Mouse (Mus musculus) MN1 (cell line): Measurements from ENCODE around the gene Sdk1.

Experiments used
- DNase-seq: peaks from one replicate; pipeline ENCODE4 v3.0.0-alpha.2; 2016; ENCODE audit warnings: low spot score

Sdk1 gene

DNA sequence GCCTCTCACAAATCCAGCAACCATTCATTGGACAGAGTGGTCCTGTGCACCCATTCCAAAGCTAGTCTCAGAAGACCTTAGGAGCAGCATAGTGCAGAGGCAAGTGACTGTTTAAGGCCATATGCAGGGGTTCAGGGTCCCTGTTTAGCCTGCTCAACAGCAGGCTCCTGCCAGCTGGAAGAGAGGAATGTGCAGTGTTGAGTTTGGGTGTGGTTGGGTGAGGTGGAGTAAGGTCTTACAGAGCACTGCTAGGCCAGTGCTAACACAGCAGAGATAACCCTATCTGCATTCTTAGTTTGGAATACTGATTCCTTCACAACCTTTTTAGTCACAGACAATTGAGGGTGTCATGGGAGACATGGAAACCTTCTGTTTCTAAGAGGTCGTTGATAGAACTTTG lies 206.0 kb downstream of the Sdk1 start:
- no peak for DNase-seq

DNA sequence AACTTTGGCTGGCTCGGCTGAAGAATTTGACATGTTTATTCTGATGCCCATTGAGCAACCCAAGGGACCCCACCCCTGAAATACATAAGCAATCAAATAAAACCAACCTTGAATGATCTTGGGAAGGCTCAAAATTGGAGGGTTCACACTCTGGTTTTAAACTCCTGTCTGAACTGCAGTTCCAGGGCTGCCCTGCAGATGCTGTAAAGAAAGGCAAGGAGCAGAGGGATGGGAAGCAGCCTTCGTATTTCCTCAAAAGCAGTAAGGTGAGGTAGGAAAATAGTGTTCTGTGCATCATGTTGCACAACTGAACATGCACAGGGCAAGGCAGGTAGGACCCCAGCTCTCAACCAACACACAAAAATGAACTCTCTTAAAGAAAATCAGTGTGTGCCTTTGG lies 222.1 kb downstream of the Sdk1 start:
- DNase-seq = no peak

DNA sequence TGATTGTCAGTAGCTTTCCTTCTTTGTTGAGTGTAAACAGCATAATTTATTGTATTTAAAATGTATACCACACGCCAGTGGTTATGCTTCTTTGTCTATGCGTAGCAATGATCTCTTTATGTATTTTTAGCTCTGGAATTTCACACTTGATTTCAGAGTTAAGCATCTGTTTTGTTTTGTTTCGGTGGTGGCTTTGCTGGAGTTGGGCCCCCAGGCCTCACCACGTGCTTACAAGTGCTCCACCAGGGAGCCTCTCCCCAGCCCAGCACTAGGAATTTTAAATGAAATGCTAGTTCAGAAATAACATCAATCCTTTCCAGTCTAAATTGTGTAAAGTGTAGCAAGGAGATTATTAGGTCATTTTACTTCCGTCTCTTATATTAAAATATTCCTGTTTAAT lies 227.5 kb downstream of the Sdk1 start:
- DNase-seq = no peak

DNA sequence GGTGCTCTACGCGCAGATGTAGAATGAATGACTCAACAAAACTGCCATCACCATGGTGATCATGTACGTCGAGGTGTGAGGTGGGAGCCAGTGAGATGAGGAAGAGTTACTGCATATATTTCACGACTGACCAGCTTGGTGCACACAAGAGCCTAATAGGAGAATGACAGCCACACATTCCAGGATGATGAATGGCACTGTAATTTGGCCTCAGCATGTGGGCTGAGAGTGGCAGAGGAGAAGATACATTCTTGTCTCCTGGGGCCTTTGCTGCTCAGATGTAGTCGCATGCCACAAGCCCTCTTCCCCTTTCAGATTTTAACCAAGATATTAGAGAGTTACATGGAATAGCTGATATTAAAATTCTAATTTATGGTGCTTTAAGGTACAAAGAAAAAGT lies 264.0 kb downstream of the Sdk1 start:
- DNase-seq = no peak

DNA sequence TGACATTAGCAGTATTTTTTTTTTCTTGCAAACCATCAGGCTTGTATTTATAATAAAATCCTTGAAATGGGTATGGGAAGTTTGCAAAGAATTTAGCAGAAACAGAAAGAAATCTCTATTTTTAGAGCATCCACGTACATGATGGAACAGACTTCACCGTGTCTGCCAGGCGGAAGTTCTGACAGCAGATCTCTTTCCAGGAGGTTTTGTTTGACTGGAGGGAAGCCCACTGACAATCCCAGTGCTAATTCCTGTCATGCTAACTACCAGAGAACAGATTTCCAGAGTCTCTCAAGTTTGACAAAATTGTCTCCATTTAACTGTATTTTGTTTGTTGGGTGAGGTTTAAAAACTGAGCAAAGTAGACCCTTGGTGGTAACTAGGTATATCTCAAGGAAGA lies 265.1 kb downstream of the Sdk1 start:
- no peak for DNase-seq

DNA sequence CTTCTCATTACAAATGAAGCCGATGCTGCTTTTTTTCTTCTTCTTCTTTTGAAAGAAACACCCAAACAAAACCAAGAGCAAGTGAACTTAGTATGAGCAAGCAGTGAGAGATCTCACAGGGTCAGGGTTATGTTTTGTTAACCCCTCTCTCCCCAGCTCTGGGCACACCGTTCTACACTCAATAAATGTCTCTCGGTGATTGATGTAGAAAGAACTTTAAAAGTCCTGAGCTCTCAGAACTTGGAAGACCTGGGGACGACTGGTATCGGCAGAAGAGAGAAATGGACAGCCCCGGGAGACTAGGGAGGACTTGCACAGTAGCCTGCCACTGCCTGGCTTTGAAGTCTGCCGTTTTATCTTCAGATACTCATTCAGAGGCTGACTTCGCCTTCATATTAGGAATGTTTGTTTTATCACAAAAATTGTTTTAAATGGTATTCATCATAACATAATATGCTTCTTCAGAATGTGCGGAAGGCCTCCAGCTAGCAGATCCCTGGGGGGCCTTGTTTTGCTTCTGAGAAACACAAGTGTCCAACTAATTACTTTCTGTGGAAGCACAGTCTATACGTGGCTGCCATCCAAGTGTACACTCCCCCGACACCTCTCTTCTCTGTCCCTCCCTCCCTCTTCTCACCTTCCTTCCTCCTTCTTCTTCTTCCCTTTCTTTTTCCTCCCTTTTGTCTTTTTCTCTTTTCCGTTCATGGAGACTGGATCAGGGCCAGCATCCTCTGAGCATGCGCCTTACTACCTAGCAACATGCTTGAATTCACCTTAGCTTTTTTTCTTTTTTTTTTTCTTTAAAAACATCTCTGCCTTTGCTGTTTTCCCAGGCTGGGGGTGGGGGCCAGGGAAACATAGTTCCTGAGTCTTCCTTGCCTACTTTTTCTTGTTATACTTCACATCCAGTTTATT lies 283.8 kb downstream of the Sdk1 start:
- no peak for DNase-seq

DNA sequence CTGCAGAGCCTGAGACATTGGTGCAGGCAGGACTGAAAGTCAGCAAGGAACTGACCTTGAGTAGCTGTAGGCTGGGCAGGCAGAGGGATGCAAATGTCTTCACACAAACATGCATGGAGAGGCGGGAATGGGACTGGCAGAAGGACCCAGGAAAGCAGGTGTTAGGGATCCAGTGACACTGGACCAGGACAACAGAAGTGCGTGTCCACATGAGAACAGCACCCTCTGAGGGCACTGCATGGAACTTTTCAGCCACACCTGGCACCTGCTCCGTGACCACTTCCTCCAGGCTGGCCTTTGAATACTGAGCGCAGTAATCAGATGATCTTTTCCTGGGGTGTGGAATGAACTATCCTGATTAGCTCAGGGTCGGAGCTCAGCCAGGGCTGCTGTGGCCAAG lies 298.9 kb downstream of the Sdk1 start:
- DNase-seq = no peak

DNA sequence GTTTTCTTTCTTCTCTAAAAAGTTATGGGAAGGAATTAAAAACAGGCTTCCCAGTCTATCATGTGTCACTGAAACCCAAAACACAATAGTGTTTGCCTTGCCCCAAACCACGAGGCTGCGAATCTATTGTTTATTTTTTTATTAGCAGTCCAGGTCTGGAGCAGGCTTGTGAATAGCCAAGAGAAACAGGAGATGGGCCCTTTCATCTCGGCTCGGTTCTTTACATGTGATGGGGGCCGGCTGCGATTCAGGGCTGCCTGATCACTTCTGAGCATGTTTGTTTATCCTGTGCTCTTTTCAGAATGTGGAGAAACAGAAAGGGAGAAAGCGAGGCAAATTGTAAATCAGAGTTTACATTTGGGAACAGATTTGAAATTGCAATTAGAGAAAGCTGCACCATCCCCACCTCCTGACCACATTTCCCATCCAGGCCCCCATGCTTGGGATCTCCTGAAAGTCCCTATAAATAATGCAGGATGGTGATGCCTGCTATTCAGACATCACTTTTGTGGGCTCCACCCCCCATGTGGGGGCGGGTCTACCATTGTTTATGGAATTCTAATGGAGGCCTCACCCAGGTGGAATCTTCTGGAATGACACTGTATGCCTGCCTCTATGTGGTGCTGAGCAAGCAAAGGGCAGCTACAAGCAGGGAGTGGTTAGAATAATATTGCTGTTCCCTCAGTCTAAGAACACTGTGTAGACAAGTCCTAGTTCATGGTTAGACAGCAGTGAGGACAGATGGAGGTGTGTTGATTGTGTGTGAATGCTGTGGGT lies 301.8 kb downstream of the Sdk1 start:
- DNase-seq = no peak

DNA sequence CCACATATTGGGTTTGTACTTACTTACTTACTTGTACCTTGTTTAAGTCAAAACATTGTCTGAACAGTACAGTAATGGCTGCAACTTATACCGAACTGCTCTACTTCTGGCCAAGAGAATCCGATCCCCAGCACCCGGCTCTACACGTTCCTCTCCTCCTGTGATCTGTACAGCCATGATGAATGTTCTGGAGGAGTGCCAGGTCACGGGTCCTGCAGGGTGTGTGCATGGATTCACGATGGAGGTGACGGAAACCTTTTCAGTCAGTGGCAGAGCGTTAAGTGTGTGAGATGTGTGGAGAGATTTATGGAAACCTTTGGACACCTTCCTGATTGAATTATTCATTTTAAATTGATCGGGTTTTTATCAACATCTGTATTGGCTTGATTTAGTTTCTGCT lies 312.2 kb downstream of the Sdk1 start:
- DNase-seq = no peak

DNA sequence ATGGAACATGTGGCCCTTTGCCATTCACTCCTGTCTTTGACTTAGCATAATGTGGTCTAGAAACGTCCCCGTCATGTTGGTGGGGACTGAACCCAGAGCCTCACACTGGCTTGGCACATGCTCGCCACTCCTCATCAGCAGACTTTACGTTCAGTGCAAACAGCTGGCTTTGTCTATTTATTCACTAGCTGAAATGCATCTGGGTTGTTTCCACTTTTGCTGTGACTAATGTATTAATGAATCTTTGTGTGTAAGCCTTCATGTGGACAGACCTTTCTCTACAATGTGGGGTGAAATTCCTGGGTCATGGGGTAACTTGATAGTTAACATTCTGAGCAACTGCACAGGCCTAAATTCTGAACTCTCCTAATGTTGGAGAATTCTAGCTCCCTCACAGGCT lies 317.4 kb downstream of the Sdk1 start:
- DNase-seq = no peak

DNA sequence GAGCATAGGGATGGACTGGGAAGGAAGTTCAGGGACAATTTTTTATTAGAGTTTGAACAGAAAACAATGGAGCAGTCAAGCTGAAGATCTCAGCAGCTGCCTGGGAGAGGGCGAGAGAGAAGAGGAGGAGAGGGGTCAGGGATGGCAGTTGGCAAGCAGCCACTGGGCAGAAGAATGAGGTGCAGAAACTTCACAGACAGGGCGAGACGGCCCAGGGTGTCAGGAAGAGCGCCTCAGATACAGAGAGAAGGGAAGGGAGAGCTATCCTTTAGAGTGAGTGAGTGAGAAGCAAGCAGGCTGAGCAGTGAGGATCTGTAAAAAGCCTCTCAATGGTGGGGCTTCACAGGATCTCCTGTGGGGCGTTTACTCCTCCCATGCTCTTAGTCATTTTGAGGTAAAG lies 319.0 kb downstream of the Sdk1 start:
- no peak for DNase-seq

DNA sequence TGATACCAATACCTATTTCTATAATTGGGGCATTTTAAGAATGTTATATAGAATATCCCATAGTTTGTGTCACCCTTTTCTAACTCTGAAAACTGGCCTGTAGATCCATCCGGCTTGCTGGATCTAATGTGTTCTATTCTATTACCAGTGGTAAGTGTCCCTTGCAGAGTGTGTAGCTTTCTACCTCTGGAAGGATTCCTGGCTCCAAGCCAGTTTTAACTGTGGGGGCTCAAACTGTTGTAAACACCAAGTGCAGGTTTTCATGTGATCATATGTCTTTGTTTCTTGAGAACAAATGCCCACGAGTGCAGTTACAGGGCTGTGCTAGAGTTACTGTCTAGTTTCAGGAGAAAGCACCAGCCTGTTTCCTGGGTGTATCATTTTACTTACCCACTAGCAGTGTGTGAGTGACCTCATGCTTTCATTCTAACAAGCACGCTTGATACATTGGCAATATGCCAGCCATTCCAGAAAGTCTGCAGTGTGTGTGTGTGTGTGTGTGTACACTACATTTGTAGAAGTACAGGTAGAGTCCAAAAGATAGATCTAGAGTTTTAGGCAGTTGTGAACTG lies 320.8 kb downstream of the Sdk1 start:
- DNase-seq = no peak

DNA sequence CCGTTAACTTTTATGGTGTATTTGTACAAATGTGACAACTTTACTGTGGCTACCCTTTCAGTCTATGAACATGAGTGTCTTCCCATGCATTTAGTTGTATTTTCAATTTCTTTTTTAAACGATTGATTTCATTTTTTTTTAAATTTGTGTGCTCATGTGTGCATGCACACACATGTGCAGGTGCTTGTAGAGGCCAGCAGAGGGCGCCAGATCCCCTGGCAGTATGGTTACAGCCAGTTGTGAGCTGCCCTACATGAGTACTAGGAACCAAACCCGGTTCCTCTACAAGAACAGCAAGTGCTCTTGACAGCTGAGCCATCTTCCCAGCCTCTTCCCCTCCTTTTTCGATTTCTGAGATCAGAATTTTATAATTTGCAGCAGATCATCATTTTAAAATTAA lies 322.9 kb downstream of the Sdk1 start:
- no peak for DNase-seq

DNA sequence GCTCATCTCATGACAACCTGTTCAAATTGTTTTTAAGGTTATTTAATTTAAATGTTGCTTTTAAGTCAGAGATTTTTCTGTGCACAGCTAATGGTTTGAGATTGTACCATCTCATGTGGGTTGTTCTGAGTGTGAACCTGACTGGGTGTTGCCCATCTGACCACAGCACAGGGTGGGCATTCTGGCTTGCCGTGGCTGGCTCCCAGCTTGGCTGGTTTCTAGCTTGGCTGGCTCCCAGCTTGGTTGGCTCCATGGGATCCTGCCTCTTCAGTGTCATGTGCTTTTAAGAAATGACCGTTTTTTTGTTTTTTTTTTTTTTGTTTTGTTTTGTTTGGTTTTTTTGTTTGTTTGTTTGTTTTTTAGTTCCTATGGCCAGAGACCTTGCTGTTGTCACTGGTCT lies 326.8 kb downstream of the Sdk1 start:
- no peak for DNase-seq

DNA sequence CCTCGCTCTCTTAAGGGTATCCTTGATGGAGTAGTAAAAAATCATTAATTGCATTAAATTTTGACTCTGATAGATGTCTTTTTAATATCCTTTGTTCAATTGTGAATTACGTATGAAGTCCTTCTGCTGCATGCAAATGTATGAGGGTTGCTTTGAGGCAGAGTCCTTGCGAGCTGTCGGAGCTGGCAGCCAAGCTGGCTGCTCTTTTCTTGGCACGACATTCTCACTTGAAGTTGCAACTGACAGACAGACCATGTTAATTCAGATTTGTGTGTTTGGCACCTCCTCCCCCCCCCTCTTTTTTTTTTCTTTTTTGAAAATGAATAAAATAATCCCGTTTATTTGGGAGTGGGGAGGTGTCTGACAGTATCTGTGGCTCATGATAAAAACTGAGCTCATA lies 329.2 kb downstream of the Sdk1 start:
- DNase-seq = no peak

DNA sequence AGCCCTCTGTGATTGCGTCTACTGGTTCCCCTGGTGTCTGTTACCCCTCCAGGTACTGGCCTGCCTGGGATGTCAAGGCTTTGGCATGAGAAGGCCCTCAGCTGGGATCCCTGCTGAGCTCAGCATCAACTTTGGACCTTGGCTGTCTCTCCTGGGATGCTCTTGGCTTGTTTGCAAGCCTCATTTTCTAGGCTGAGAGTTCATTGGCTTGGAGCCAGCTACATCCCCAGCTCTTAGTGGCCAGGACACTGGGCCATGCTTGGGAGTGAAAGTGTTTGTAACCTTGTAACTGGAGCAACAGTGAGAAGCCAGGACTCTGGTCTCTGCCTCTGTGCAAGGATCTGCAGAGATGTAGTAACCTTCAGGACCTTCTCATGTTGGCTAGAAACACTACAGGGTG lies 333.0 kb downstream of the Sdk1 start:
- DNase-seq = no peak

DNA sequence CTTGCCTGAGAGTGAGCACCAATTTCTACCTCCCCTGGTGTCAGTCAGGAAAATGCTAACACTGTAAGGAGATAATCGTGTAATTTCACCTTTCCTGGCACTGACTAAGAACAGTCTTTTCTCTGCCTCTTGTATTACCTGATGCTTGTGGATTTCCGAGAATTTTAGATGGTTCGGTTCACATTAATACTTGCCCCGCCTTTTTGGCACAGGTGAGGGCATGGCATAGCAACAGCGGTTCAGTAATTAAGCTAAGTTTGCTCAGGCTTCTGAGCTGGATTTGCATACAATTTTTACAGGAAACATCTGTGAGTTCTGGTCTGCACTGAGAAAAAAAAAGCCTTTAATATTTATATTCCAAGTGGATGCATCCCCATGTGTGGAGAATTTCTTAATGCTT lies 350.0 kb downstream of the Sdk1 start:
- no peak for DNase-seq

DNA sequence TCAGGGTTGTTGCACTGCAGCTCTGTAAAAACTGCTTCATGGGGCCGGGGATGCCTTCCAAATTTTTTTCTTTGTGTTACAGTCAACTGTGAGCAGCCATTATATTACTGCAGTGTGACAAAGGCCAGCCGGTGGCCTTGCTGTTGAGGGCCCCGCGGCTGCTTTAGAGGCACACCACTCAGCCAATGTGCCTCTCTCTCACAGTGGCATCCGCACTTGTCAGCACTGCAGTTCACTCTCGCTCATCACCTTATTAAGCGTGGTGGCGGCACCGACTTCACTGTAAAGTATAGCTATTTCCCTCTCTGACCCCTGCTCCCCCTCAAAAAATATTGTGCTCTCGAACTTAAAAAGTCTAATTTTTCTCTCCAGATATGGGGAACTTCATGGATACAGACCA lies 371.4 kb downstream of the Sdk1 start:
- no peak for DNase-seq

DNA sequence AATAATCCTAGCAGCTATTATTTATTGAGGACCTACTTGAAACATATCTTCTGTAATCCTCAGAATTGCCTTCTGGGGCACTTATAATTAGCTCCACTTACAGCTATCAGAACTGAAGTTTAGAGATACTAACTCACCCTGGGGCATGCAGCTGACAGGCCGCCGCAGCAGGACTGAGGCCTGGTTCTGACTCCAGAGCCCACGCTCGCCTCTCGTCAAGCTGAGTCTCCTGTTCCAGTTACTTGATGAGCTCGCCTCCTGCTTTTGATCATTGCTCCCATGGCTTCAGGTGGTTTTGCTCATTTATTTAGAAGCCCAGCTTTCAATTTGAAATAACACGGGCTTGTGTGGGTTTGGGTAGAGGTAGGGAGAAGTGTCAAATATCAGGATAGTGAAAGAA lies 374.5 kb downstream of the Sdk1 start:
- no peak for DNase-seq

DNA sequence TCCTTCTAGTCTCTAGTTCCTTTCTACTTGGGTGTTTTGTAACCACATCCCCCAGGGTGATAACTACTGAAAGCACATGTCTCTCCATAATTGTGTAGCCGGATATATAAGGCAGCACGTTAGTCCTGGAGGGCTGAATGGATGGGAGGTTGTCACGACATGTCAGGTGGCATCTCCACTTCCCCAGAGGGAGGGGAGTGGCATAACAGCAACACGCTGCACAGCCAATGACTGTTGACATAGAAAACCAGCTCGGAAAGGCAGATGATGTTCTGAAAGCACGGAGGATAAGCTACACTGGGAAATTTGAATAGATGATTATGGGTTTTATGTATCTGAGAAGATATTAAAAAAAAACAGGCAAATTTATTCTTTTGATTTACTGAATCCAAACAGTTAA lies 376.4 kb downstream of the Sdk1 start:
- no peak for DNase-seq

DNA sequence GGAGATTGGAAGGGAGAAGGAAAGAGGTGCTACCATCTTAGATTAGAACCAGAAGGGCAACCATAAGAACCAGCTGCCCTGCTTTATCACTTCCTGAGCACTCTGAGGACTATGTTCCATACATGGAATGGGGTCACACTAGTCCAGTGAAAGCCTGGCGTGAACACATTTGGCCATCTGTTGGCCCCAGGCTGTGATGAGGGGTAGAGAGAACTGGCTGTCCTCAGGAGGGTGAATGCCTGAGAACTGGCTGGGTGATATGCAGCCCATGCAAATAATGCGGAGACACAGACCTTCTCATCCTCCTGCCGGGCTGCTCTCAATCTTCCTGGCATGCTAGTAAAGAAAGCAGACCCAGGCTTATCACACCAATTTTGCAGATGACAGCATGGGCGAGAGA lies 384.1 kb downstream of the Sdk1 start:
- DNase-seq = no peak

DNA sequence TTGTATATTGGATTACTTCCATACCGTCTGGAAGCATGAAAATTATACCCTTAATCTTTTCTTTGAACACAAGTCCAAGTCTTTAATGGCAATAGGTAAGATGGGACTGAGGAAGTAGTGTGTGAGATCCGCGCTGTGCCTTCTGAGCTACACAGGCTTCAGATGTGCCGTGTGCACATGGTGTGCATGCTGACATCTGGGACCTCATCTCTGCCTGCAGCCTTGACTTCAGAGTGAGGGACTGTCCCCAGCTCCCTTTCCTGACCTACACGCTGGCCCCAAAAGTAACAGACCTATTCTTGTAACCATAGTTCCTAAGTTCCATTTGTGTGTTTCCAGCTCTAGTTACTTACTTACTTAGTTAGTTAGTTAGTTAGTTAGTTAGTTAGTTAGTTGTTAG lies 390.4 kb downstream of the Sdk1 start:
- no peak for DNase-seq

DNA sequence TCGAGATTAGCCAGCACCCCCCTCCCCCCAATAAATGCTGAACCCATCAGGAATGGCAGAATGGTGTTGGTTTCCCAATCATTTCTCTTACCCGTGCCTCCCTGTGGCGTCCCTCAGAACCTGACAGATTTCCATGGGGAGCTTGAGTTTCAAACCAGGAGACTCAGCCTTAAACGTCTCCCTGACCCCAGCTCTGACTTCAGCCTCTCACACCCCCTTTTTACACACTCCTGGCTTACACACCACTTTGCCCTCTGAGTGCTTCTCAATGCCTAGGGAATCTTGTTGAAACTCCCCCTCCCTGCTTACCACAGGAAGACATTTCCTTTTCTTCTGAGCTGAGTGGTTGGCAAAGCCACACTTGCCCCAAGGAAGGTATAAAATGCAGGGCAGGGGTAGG lies 392.0 kb downstream of the Sdk1 start:
- DNase-seq = no peak
